Mouse (Mus musculus): ENCODE measurements around the gene Oprm1.
"Not testable (repeated sequence)": the region's sequence is repeated elsewhere in the genome, so short reads cannot be mapped to it uniquely, and the experiment has no call there.

Gene Oprm1

DNA sequence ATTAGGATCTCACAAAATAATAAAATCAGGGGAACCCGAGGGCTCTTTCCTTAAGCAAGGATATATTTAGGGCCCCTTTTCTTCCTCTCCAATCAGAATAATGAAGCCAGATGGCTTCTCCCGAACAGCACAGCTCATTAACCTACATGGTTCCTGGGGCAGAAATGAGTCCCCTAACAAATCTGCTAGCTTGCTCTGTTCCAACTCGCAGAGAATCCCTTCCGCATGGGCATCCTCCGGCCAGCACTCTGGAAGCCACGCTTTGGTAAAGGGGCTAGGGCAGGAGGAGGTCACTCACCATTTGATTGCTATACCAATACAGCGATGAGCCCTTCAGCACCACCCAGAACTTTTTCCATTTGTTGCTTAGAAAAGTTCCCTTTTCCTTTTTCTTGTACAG lies 220.9 kb downstream of the Oprm1 start:
- no peak for DNase-seq

DNA sequence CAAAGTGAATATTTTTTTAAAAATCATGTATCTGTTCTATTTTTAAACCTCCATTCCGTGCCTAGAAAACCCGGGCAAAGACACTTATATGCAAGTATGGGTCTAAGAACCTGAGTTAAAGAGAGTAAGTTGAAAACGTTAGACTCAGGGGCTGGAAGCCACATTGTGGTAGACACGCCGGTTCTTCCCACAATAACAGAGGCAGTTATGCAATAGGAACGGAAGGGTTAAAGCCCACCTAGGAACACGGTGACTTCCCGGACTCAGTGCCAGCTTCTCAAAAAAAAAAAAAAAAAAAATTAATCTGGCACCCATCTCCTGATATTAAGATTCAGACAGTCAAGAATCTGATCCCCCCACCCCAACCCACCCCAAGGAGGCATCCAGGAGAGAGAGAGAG lies 221.5 kb downstream of the Oprm1 start:
- DNase-seq, result no peak

DNA sequence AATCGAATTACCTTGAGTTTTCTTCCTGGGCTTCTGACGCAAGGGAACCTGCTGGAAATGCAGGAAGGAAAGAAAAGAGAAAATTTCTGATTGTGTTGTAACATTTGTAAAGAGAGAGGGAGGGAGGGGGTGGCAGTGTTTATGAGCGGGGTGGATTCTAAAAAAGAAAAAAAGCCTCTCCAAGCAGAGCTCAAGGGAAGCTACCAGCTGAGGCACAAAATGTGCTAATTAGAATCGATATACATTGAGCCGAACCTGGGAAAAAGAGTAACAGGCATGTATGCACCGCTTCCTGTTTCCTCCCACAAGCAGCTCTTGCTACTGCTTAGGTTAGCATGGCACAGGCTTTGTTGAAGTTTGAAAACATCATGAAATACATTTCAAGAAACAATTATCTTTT lies 221.9 kb downstream of the Oprm1 start:
- no peak for DNase-seq

DNA sequence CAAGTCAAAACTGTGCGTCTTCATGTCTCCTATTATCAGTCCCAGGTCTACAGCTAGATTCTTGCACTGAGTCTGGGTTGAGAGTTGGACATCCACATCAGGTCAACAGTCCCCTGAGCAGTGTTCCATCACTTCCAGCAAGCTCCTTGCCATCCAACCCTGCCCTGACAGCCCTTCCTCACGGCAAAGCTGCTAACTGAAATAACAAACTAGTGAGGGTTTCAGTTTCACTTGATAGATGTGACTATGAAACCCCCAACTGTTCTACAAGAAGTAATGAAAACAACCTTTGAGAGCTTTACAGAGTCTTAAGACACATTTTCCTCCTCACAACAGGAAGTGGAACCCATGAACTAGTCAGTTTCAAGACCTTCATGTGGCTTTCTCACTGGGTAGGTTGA lies 224.4 kb downstream of the Oprm1 start:
- no peak for DNase-seq

GRCm38 (mm10) chr10:6983431-6983830 lies 225.1 kb downstream of the Oprm1 start:
- DNase-seq, result no peak

GRCm38 (mm10) chr10:6986246-6986645 lies 227.9 kb downstream of the Oprm1 start:
- DNase-seq, result no peak

DNA sequence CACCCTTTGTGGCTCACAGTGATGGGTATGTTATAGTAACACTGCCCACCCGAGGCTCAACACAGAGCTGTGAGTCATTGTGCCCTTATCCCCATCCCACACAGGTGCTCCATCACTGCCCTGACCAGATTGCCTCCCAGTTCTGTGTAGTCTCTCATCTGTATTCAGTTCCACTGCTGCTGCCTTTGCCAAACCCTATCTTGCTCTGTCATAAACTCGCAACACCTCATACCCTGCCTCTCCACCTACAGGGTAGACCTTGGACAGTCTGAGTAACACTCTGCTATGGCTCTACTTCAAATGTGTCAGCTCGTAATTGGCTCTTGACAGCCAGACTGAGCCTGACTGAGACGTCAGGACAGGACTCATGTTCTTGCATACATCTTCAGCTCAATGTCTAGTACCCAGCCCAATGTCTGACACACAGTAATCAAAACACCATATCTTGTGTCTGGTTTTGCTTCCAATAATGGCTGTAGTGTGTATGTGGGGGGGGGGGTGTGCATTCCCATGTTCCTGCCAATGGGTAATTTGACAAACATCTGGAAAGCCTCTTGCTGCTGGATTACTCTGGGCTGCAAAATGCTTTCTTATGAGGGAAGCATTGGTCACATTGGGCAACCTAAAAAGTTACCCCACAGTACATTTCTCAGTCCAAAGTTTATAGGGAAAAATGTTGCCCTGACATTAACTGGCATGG lies 229.2 kb downstream of the Oprm1 start:
- DNase-seq, result no peak

GRCm38 (mm10) chr10:6988555-6988954 lies 230.2 kb downstream of the Oprm1 start:
- DNase-seq, result no peak

DNA sequence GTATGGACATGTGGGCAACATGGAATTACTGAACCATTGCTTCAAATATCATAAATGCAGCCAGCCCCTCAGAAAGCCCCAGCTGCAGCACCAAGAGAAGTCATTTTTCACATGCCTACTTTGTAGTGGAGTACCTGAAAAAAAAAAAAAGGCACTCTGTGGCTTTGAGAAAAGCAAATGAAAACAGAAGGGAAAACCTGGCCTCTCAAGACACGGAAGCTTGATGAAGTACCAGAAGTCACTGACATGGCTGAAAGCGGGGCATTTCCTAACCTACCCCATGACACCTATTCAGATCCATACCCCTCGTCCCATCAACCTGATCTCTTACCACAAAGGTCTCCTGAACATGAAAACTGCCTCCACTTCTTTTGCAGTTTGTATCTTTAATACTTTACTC lies 238.6 kb downstream of the Oprm1 start:
- no peak for DNase-seq

DNA sequence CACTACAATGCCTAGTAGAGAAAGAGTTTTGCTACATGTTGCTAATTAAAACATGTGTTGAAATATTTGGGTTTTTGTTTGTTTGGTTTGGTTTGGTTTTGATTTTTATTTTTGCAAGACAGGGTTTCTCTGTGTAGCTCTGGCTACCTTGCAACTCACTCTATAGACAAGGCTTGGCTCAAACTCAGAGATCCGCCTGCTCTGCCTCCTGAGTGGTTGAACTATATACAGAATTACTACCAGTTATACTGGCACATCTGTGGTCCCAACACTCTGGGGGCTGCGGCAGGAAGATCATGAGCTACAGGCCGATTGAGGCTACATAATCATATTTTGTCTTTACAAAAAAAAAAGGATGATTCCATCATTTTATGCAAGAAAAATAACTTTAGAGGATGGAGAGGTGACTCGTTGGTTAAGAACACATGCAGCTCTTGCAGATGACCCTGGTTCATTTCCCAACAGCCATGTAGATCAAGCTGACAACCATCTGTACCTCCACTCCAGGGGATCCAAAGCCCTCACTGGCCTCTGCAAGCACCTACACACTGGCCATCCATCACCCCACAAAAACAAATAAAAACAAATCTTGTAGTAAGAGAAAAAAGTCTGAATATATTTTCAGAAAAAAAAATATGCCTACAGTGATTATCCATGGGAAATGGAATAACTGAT lies 240.4 kb downstream of the Oprm1 start:
- no peak for DNase-seq

DNA sequence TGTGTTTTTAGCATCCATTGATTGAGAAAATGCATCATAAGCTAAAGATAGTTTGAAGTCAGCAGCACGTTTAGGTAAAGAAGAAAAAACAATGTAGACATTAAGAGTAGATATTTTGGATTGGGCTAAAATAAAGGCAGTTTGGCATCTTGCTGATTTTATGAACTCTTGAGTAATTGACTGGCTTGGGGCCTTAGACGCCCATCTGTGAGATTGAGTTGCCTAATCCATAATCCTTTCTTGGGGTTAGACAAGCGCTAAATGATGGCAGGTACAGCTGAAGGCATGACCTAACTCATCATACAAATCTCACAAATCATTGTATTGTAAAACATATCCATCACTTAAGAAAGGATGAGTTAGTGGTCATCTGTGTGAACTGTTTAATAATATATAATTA lies 241.0 kb downstream of the Oprm1 start:
- DNase-seq, result no peak

DNA sequence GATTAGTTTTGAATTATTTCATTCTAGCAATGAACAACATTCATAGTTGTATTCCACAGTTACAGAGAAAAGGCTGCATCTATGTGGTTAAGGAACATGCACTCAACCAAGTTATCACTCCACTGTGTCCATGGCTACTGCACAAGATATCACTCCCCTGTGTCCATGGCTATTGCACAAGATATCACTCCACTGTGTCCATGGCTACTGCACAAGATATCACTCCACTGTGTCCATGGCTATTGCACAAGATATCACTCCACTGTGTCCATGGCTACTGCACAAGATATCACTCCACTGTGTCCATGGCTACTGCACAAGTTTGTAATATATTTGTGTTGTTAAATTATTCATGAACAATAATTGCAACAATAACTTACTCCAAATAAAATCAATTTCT lies 245.6 kb downstream of the Oprm1 start:
- DNase-seq, result not testable (repeated sequence)

- no peak for DNase-seq
Measured at GRCm38 (mm10) chr10:7004980-7005538, 246.8 kb downstream of the Oprm1 start.

DNA sequence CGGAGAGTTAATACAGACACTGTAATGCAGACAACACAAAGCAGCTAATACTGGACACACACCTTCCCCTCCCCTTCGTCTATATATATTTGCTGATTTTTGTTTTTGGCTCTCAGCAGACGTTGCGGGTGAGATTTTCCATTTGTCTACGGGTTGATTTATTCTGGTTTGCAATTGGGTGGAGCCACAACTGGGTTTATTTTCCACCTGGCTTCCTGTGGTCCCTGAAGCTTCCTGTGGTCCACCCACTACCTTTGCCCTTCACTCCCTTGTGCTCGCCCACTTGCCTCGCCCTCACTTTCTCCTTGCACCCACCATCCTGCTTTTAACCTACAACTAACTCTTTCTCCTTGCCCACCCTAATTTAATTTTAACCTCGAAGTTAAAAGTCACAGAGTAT lies 252.2 kb downstream of the Oprm1 start:
- no peak for DNase-seq

GRCm38 (mm10) chr10:7015199-7015598 lies 256.9 kb downstream of the Oprm1 start:
- DNase-seq, result no peak

DNA sequence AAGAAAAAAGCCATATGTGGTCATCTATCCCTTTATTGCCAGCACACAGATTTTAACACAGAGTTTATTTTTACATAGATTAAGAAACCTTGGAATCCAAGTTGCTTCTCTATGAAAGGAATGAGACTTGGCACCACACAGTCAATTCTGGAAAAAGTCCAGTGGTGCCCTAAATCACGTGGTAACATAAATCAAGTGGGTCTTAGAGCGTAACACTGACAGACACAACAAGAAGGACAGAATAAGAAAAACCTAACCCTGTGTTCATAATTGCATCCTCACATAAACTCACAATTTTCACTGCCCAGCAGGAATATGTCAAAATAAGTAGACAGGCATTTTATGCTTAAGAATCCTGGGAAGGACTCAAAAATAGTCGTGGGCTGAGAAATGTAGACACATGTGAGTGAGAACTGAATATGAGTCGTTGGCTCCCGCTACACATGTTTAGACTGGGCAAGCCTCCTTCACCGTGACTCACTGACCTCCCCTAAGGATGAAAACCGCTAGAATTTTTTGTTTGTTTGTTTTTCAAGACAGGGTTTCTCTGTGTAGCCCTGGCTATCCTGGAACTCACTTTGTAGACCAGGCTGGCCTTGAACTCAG lies 261.6 kb downstream of the Oprm1 start:
- DNase-seq, result peak; percentile 16

DNA sequence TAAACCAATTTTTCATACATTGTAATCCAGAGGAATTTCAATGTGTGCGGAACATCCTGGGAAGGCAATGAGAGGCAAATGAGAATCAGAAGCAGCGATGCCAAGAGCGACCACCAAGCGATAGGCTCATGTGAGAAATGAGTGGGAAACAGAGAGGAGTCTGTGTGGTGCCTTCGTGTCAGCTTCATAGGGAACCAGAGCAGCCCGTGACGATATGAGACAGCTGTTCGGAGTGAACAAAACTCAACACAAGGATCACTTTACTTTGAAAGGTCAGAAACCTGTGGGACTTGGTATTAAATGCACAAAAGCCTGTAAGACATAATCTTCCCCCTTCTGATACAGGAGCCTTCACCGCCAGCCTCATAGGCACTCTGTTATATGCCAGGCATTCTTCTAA lies 262.2 kb downstream of the Oprm1 start:
- DNase-seq, result no peak

- DNase-seq, result no peak
Measured at GRCm38 (mm10) chr10:7025028-7025427, 266.7 kb downstream of the Oprm1 start.

DNA sequence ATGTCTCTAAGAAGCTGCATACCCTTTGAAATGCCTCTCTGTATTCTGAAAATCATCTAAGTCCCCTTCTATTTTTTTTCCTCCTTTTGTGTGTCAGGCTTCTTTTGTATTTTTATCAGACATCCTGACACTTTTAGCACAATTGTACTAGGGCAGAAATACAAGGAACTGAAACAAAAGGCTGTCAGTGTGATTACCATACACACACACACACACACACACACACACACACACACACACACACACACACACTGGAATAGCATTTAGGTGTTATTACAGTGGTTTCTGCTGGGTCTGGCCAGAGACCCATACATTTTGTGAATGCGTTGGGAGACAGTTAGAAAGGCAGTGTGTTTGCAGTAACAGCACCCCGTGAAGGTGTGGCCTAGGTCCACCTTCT lies 275.2 kb downstream of the Oprm1 start:
- DNase-seq, result no peak

DNA sequence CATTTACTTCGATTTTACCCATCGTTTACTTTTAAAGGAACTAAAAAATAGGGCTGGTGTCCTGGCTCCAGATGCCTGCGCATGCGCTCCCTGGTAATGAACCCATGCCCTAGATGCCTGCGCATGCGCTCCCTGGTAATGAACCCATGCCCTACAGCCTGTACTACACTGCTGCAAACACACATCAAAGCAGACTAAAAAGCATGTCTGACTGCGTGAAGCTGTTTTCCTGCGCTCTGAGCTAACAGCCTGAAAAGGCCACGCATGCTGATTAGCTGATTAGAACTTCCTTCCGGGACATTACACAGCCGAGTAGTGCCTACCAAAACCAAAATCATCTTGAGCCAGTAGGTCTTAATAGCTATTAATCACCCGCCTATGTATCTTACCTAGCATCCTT lies 277.2 kb downstream of the Oprm1 start:
- DNase-seq, result no peak

- DNase-seq, result no peak
Measured at GRCm38 (mm10) chr10:7037194-7037593, 278.9 kb downstream of the Oprm1 start.

GRCm38 (mm10) chr10:7041032-7041431 lies 282.7 kb downstream of the Oprm1 start:
- DNase-seq, result no peak

- DNase-seq, result no peak
Measured at GRCm38 (mm10) chr10:7043896-7044295, 285.6 kb downstream of the Oprm1 start.

DNA sequence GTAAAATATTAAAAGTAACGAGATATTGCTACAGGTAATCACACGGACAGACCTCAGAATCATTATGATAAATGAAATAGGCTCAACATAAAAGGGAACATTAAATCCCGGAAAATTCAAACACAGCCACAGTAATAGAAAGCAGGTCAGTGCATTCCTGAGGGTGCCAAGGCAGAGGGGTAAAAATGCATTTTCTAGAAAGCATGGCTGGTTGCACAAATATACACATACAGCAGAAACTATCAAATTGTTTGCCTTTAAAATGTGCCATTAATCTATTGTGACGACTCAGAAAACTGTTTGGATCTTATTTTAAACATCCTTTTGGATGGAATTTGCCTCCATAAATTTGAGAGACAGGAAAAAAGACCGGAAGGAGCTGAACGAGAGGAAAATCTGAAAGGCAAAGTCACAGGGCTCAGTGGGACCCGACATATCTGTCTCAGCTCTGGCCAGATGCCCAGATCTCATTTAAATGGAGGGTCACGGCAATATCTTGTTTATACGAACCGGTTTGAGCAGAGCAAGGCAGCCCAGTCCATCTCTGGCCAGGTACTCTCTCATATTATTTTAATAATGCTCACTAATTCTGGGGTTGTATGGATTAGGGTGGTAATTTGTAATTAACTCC lies 289.1 kb downstream of the Oprm1 start:
- DNase-seq, result peak; percentile 40
